Mouse (Mus musculus) liver, embryonic 12.5 days (tissue): Measurements from ENCODE around the gene Defb41. TPM values are rescaled to one million over a fixed set of nuclear protein-coding genes. Genes with fewer than 3 reads are reported as not detected.

Source experiments
- polyA plus RNA-seq: library from polyadenylated mRNA; unstranded; fragments of >200 nt; fragmentation: Nextera tagmentation; extraction: Ambion mirVana; gene quantifications from 2 replicates; pipeline ENCODE4 v1.2.1, GENCODE M21; 2016

The Defb41 gene
- polyA plus RNA-seq, 1 experiment from 2014 or later, result not detected

Other genes starting within 250 kb of the Defb41 start
- gene Crisp4, start 119.2 kb downstream of the Defb41 start, polyA plus RNA-seq, result not detected in 2 replicates
- not detected in 2 replicates for gene Defb18, start 27.7 kb downstream of the Defb41 start, polyA plus RNA-seq